Mouse (Mus musculus) hindbrain, postnatal 0 days (tissue): Measurements from ENCODE around the gene Hdac10. TPM values are rescaled to one million over a fixed set of nuclear protein-coding genes. Genes with fewer than 3 reads are reported as not detected.

Experiments used
- ATAC-seq: fragments of 200-750 bp; cut with Nextera tagmentation; 2 replicates; pipeline ENCODE4 v1.8.0; 2017; ENCODE audit warnings: mild to moderate bottlenecking, moderate TSS enrichment, moderate library complexity
- DNase-seq: peaks from one replicate; pipeline ENCODE4 v3.0.0-alpha.2; 2015; ENCODE audit warnings: low spot score
- H3K27ac ChIP-seq: fragments of 300-500 bp; sonication (generic); 2 replicates; pipeline ENCODE4 v1.5.1; 2014; ENCODE audit warnings: mild to moderate bottlenecking
- H3K27me3 ChIP-seq: fragments of 300-500 bp; sonication (generic); 2 replicates; pipeline ENCODE4 v1.6.1; 2014; ENCODE audit warnings: low read length, mixed read lengths; ENCODE audit not compliant: insufficient read depth
- H3K36me3 ChIP-seq: fragments of 300-500 bp; sonication (generic); 2 replicates; pipeline ENCODE4 v1.6.1; 2014; ENCODE audit warnings: low read length, mixed read lengths; ENCODE audit not compliant: insufficient read depth
- H3K4me1 ChIP-seq: fragments of 300-500 bp; sonication (generic); 2 replicates; pipeline ENCODE4 v1.6.1; 2014; ENCODE audit warnings: antibody characterized with exemption, low read length, mixed read lengths; ENCODE audit not compliant: insufficient read depth
- H3K4me2 ChIP-seq: fragments of 300-500 bp; sonication (generic); 2 replicates; pipeline ENCODE4 v1.6.1; 2014; ENCODE audit warnings: low read depth, mild to moderate bottlenecking, low read length, moderate library complexity, mixed read lengths
- H3K4me3 ChIP-seq: fragments of 300-500 bp; sonication (generic); 2 replicates; pipeline ENCODE4 v1.5.1; 2014; ENCODE audit warnings: low read length
- H3K9ac ChIP-seq: fragments of 300-500 bp; sonication (generic); replicated peaks from 2 replicates; pipeline ENCODE4 v1.6.1; 2014; ENCODE audit warnings: mild to moderate bottlenecking, low read length, moderate library complexity, mixed read lengths
- H3K9me3 ChIP-seq: fragments of 300-500 bp; sonication (generic); 2 replicates; pipeline ENCODE4 v1.6.1; 2016; ENCODE audit warnings: low read length, mixed read lengths
- CTCF ChIP-seq: IDR thresholded peaks from 2 replicates; pipeline ENCODE4 v1.5.1; 2016; ENCODE audit warnings: antibody characterized with exemption, control low read depth, low read depth
- WGBS: fragments of 180-500 bp; shearing (Covaris S2); extraction: QIAGEN DNeasy Blood & Tissue Kit; methylation state at CpG from one replicate; pipeline ENCODE4 v1.1.7; 2014; 5-methylcytosine and 5-hydroxymethylcytosine counted together
- polyA plus RNA-seq: library from polyadenylated mRNA; unstranded; fragments of >200 nt; fragmentation: Nextera tagmentation; extraction: Ambion mirVana; gene quantifications from 2 replicates; pipeline ENCODE4 v1.2.1, GENCODE M21; 2015
- total RNA-seq: library from RNA; depleted of rRNA; stranded (reverse); fragments of >200 nt; gene quantifications from 2 replicates; pipeline ENCODE4 v1.2.3, GENCODE M21; 2014

Hdac10 gene
- total and polyA plus RNA-seq, 2 experiments from 2014 or later, result 19.8 to 27.1 TPM

GRCm38 (mm10) chr15:89143134-89143533 lies 14.6 kb upstream of the Hdac10 start:
- Histone ChIP-seq H3K4me2 (no peak overlapping the region), H3K9ac (no peak overlapping the region), H3K27me3 (0 out of 2 replicates have a peak, but pooled peaks cover 4% of the 10 kb centered on the region), H3K9me3 (no peaks in the 10 kb centered on the region), H3K4me1 (peaks cover 20% of the 10 kb centered on the region), H3K4me3 (no peak overlapping the region), H3K36me3 (no peaks in the 10 kb centered on the region), H3K27ac (no peak overlapping the region)
- no peak for ATAC-seq
- TF ChIP-seq CTCF, result no peak
- WGBS, result 89% methylated on average over 2 of the region's 2 CpGs
- no peak for DNase-seq

DNA sequence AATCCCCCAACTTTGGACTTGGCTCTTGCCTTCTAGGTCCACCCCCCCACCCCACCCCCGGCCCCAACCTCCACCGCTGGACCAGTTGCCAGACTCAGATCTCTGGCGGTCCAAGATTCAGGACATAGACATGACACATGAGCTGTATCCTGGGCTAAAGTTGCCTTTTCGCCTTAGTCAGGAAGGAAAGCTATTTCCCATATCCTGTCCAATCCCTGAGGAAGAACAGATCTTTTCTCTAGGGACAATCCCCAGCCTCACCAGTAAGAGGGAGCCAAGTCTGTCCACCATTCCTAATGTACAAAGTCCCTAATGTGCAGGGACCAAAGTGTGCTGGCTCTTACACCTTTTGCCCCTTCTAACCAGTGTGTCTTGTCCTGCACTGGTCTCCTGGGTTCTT lies 13.4 kb upstream of the Hdac10 start:
- ATAC-seq, result no peak
- Histone ChIP-seq H3K4me3 (no peak overlapping the region), H3K4me2 (no peak overlapping the region), H3K27ac (no peak overlapping the region), H3K4me1 (peaks cover 11% of the 10 kb centered on the region), H3K36me3 (no peaks in the 10 kb centered on the region), H3K9ac (no peak overlapping the region), H3K9me3 (no peaks in the 10 kb centered on the region), H3K27me3 (0 out of 2 replicates have a peak, but pooled peaks cover 4% of the 10 kb centered on the region)
- no peak for DNase-seq
- WGBS, result 55% methylated on average over 4 of the region's 4 CpGs
- TF ChIP-seq CTCF, result no peak

GRCm38 (mm10) chr15:89141443-89141842 lies 12.9 kb upstream of the Hdac10 start:
- no peaks in the 10 kb centered on the region for H3K9me3 ChIP-seq
- no peak overlapping the region for H3K27ac ChIP-seq
- H3K36me3 ChIP-seq, result no peaks in the 10 kb centered on the region
- peaks cover 8% of the 10 kb centered on the region for H3K4me1 ChIP-seq
- 30% methylated on average over 5 of the region's 5 CpGs for WGBS
- TF ChIP-seq CTCF, result no peak
- H3K9ac ChIP-seq, result no peak overlapping the region
- H3K4me3 ChIP-seq, result no peak overlapping the region
- H3K27me3 ChIP-seq, result 0 out of 2 replicates have a peak, but pooled peaks cover 4% of the 10 kb centered on the region
- ATAC-seq (no peak), DNase-seq (no peak)
- no peak overlapping the region; the same call in 1 of the 2 replicates for H3K4me2 ChIP-seq

- peak within 1 kb of the TSS; percentile 45 for H3K4me3 ChIP-seq
- no peaks in the 10 kb centered on the region for H3K36me3 ChIP-seq
- H3K9me3 ChIP-seq, result no peaks in the 10 kb centered on the region
- H3K27me3 ChIP-seq, result 0 out of 2 replicates have a peak, but pooled peaks cover 4% of the 10 kb centered on the region
- no peak for TF ChIP-seq CTCF
- 0% methylated on average over 21 of the region's 21 CpGs for WGBS
- no peak within 1 kb of the TSS for H3K27ac ChIP-seq
- ATAC-seq, result peak; percentile 61
- H3K9ac ChIP-seq, result peak within 1 kb of the TSS; percentile 40
- peak within 1 kb of the TSS; percentile 83 for H3K4me2 ChIP-seq
- peaks cover 7% of the 10 kb centered on the region for H3K4me1 ChIP-seq
- peak; percentile 19 for DNase-seq
Measured at GRCm38 (mm10) chr15:89140659-89141252, 12.3 kb upstream of the Hdac10 start, which contains the start of gene Mapk12. Mapk12 (minus strand) TSS chr15:89140703.

GRCm38 (mm10) chr15:89140048-89140658 lies 11.7 kb upstream of the Hdac10 start:
- H3K4me1 ChIP-seq, result peaks cover 7% of the 10 kb centered on the region
- H3K27me3 ChIP-seq, result 0 out of 2 replicates have a peak, but pooled peaks cover 4% of the 10 kb centered on the region
- peak overlapping the region; percentile 83 for H3K4me2 ChIP-seq
- H3K9ac ChIP-seq, result peak overlapping the region; percentile 40
- no peaks in the 10 kb centered on the region for H3K9me3 ChIP-seq
- DNase-seq, result peak; percentile 49
- WGBS, result under 1% methylated on average over 52 of the region's 53 CpGs
- no peaks in the 10 kb centered on the region for H3K36me3 ChIP-seq
- no peak overlapping the region for H3K27ac ChIP-seq
- peak overlapping the region; percentile 45 for H3K4me3 ChIP-seq
- ATAC-seq, result peak; percentile 45; the same call in 1 of the 2 replicates
- no peak for TF ChIP-seq CTCF

DNA sequence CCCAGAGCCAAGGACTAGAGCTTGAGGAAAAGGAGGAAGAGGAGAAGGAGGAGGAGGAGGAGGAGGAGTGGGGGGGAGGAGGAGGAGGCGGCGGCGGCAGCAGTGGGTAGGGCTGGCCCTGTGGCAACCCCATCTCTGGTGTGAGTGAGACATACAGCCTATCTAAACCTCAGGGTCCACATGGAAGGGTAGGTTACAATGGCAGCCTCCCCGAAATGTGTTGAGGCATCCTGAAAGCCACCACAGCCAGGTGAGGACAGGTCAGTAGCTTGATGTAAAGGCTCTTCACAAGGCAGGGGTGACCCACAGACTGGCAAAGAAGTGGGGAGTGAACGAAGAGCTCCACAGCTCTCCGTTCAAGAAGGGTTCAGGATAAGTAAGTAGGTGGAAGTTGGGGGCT lies 10.0 kb upstream of the Hdac10 start:
- Histone ChIP-seq H3K27ac (no peak overlapping the region), H3K9ac (no peak overlapping the region), H3K9me3 (no peaks in the 10 kb centered on the region), H3K4me1 (peaks cover 7% of the 10 kb centered on the region), H3K4me3 (no peak overlapping the region), H3K4me2 (no peak overlapping the region), H3K27me3 (0 out of 2 replicates have a peak, but pooled peaks cover 4% of the 10 kb centered on the region), H3K36me3 (no peaks in the 10 kb centered on the region)
- DNase-seq, result no peak
- WGBS, result 96% methylated on average over 6 of the region's 6 CpGs
- no peak for TF ChIP-seq CTCF
- ATAC-seq, result no peak

DNA sequence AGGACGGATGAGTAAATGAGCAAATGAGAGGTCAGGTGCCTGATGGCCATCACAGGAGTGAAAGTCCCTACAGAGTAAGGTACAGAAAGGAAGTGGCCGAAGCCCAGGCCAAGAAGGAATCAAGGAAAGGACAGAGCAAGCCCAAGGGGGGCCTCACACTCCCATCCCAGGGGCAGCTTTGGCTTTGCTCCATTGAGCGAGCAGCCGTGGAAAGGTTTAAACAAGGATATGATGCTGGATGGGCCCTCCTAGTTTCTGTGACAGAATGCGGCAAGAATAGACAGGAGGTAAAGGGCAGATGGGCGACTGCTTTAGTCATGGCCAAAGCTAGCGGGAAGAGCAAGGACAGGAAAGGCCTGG lies 9.5 kb upstream of the Hdac10 start:
- Histone ChIP-seq H3K4me3 (no peak overlapping the region), H3K4me2 (no peak overlapping the region), H3K27ac (no peak overlapping the region), H3K9ac (no peak overlapping the region), H3K27me3 (0 out of 2 replicates have a peak, but pooled peaks cover 4% of the 10 kb centered on the region), H3K4me1 (peaks cover 7% of the 10 kb centered on the region), H3K36me3 (no peaks in the 10 kb centered on the region), H3K9me3 (no peaks in the 10 kb centered on the region)
- no peak for TF ChIP-seq CTCF
- no peak for ATAC-seq
- no peak for DNase-seq
- 85% methylated on average over 7 of the region's 7 CpGs for WGBS
